Mouse (Mus musculus) cerebellum, adult 11 months (tissue): Measurements from ENCODE around the gene Sbf2.

ENCODE experiments used
- DNase-seq: peaks from one replicate; pipeline ENCODE4 v3.0.0; 2022

The Sbf2 gene

GRCm38 (mm10) chr7:110305486-110305885 is 309.2 kb downstream of the Sbf2 start:
- DNase-seq, result no peak

GRCm38 (mm10) chr7:110302886-110303285 is 311.8 kb downstream of the Sbf2 start:
- DNase-seq, result no peak

GRCm38 (mm10) chr7:110298739-110299410 is 315.8 kb downstream of the Sbf2 start:
- DNase-seq, result no peak

GRCm38 (mm10) chr7:110298090-110298489 is 316.6 kb downstream of the Sbf2 start:
- DNase-seq, result no peak

- DNase-seq, result no peak
Observed at GRCm38 (mm10) chr7:110297611-110298010, 317.1 kb downstream of the Sbf2 start.

- DNase-seq, result no peak
Observed at GRCm38 (mm10) chr7:110296889-110297603, 317.7 kb downstream of the Sbf2 start.

- no peak for DNase-seq
Observed at GRCm38 (mm10) chr7:110289647-110290046, 325.1 kb downstream of the Sbf2 start.

GRCm38 (mm10) chr7:110288731-110289191 is 326.0 kb downstream of the Sbf2 start:
- peak; percentile 57 for DNase-seq

- DNase-seq, result no peak
Observed at GRCm38 (mm10) chr7:110288191-110288604, 326.5 kb downstream of the Sbf2 start.

GRCm38 (mm10) chr7:110287476-110288071 is 327.1 kb downstream of the Sbf2 start:
- DNase-seq, result peak; percentile 8

GRCm38 (mm10) chr7:110286838-110287475 is 327.8 kb downstream of the Sbf2 start:
- DNase-seq, result peak; percentile 79

GRCm38 (mm10) chr7:110286198-110286732 is 328.5 kb downstream of the Sbf2 start:
- DNase-seq, result no peak

GRCm38 (mm10) chr7:110285849-110286151 is 328.9 kb downstream of the Sbf2 start:
- no peak for DNase-seq

GRCm38 (mm10) chr7:110285076-110285848 is 329.5 kb downstream of the Sbf2 start:
- DNase-seq, result no peak

GRCm38 (mm10) chr7:110283484-110284275 is 331.0 kb downstream of the Sbf2 start:
- no peak for DNase-seq

GRCm38 (mm10) chr7:110282797-110283196 is 331.9 kb downstream of the Sbf2 start:
- DNase-seq, result no peak

- no peak for DNase-seq
Observed at GRCm38 (mm10) chr7:110281435-110282256, 333.1 kb downstream of the Sbf2 start.

GRCm38 (mm10) chr7:110279183-110279582 is 335.5 kb downstream of the Sbf2 start:
- DNase-seq, result no peak

- DNase-seq, result no peak
Observed at GRCm38 (mm10) chr7:110277734-110278245, 336.9 kb downstream of the Sbf2 start.

GRCm38 (mm10) chr7:110272434-110272833 is 342.3 kb downstream of the Sbf2 start:
- no peak for DNase-seq
